Mouse (Mus musculus) stomach, postnatal 0 days (tissue): ENCODE measurements at regions not wholly inside any gene's neighbourhood (a gene's known extent, or its start where the extent isn't known, plus 50 kb on each side); places are given as distances from the start of the nearest gene placed in this dataset.

ENCODE experiments used
- CTCF ChIP-seq: IDR thresholded peaks from 2 replicates; pipeline ENCODE4 v1.5.1; 2016; ENCODE audit warnings: antibody characterized with exemption, low read depth, mild to moderate bottlenecking, moderate library complexity
- EP300 ChIP-seq: optimal IDR thresholded peaks from 2 replicates; pipeline ENCODE3; 2016; ENCODE audit warnings: antibody characterized with exemption

DNA sequence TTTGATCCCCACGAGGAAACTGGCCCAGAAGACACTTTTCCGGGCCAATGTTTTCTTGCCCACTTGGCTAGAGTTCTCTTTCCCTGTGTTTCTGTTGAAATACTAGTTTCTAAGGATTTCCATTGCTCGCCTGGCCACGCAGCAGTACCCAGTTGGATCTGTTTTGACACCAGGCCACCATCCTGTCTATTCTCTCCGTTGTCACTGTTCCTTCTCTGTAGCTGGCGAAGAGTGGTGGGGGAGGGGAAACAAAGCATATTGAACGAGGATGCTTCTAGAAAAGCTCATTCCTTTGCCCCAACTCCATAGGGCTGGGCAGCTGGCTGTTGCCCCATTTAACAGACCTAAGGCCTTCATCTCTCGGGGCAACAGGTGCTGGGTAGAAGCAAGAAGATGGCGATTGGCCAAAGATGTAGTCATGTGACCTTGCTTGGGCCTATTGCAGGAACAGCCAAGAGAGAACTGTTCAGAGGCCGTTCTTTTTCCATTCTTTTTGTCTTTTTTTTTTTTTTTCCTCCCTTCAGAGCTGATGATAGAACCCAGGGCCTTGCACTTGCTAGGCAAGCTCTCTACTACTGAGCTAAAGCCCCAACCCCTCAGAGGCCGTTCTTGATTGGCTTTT, 60.5 kb upstream of the Cux1 start:
- TF ChIP-seq CTCF: no peak
- no peak for TF ChIP-seq EP300
